Mouse (Mus musculus): ENCODE data around the gene Cnih2. TPM values are rescaled to one million over a fixed set of nuclear protein-coding genes. Genes with fewer than 3 reads are reported as not detected.

Gene Cnih2
- polyA plus RNA-seq, 1 experiment from 2014 or later: 347 TPM

GRCm38 (mm10) chr19:5052166-5052822 lies 46.0 kb downstream of the Cnih2 start:
- H3K9ac ChIP-seq (replicated peaks; ENCODE audit: low read depth, low read length): no peak overlapping the region
- H3K9me3 ChIP-seq (ENCODE audit: control insufficient read depth, low read length): no peaks in the 10 kb centered on the region
- H3K4me1 ChIP-seq (replicated peaks; ENCODE audit: control insufficient read depth, insufficient read depth, low read length): peaks cover 4% of the 10 kb centered on the region
- H3K27me3 ChIP-seq (replicated peaks; ENCODE audit: control insufficient read depth, insufficient read depth, low read length): peaks cover 23% of the 10 kb centered on the region
- no peak overlapping the region for H3K4me2 ChIP-seq (ENCODE audit: low read length)
- H3K4me3 ChIP-seq (replicated peaks; ENCODE audit: low read length): no peak overlapping the region
- H3K27ac ChIP-seq (ENCODE audit: low read length): no peak overlapping the region
- no peak for ATAC-seq
- 0 out of 2 replicates have a peak, but pooled peaks cover 3% of the 10 kb centered on the region for H3K36me3 ChIP-seq (ENCODE audit: control insufficient read depth, insufficient read depth)
- WGBS: 33% methylated on average over 25 of the region's 25 CpGs

DNA sequence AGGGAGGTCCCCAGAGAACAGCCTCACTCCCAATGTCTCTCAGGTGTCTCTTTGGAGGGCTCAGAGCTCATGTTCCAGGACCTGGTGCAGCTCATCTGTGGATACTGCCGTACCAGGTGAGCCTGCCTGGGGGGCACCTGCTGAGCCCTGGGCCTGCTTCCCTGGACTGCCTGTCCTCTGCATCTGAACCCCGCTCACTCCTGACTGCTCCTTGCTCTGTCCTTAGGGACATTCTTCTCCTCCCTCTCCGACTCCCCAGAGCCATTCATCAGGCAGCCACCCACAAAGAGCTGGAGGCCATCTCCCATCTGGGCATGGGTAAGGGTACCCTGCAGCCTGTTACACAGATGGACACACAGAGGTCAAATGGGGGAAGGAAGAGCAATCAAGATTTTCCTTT lies 46.8 kb downstream of the Cnih2 start:
- H3K27ac ChIP-seq (ENCODE audit: low read length): no peak overlapping the region
- H3K36me3 ChIP-seq (ENCODE audit: control insufficient read depth, insufficient read depth): 0 out of 2 replicates have a peak, but pooled peaks cover 5% of the 10 kb centered on the region
- no peak overlapping the region for H3K4me3 ChIP-seq (replicated peaks; ENCODE audit: low read length)
- H3K4me1 ChIP-seq (replicated peaks; ENCODE audit: control insufficient read depth, insufficient read depth, low read length): peaks cover 4% of the 10 kb centered on the region
- no peak for ATAC-seq
- peaks cover 23% of the 10 kb centered on the region for H3K27me3 ChIP-seq (replicated peaks; ENCODE audit: control insufficient read depth, insufficient read depth, low read length)
- WGBS: 41% methylated on average over 3 of the region's 3 CpGs
- H3K4me2 ChIP-seq (ENCODE audit: low read length): no peak overlapping the region
- no peaks in the 10 kb centered on the region for H3K9me3 ChIP-seq (ENCODE audit: control insufficient read depth, low read length)
- no peak overlapping the region for H3K9ac ChIP-seq (replicated peaks; ENCODE audit: low read depth, low read length)

DNA sequence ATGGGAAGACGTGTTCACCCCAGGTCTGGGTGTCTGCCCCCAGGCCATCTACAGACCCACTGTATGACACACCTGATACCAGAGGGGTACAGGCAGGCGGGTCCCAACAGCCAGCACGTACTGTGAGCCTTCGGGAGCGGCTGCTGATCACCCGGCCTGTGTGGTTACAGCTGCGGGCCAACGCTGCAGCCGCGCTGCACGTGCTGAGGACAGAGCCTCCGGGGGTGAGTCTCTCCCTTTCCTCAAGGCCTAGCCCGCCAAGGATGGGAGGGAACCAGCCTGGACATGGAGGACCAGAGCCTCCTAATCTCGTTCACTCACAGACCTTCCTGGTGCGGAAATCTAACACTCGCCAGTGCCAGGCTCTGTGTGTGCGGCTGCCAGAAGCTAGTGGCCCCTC lies 47.3 kb downstream of the Cnih2 start:
- Histone ChIP-seq H3K9ac (replicated peaks; ENCODE audit: low read depth, low read length) (no peak overlapping the region), H3K9me3 (ENCODE audit: control insufficient read depth, low read length) (no peaks in the 10 kb centered on the region), H3K27me3 (replicated peaks; ENCODE audit: control insufficient read depth, insufficient read depth, low read length) (peaks cover 23% of the 10 kb centered on the region), H3K4me3 (replicated peaks; ENCODE audit: low read length) (no peak overlapping the region), H3K36me3 (ENCODE audit: control insufficient read depth, insufficient read depth) (0 out of 2 replicates have a peak, but pooled peaks cover 5% of the 10 kb centered on the region), H3K4me2 (ENCODE audit: low read length) (no peak overlapping the region), H3K27ac (ENCODE audit: low read length) (no peak overlapping the region), H3K4me1 (replicated peaks; ENCODE audit: control insufficient read depth, insufficient read depth, low read length) (peaks cover 4% of the 10 kb centered on the region; the same call in 1 of the 2 replicates)
- peak; percentile 3; the same call in 1 of the 2 replicates for ATAC-seq
- 9% methylated on average over 17 of the region's 17 CpGs for WGBS

DNA sequence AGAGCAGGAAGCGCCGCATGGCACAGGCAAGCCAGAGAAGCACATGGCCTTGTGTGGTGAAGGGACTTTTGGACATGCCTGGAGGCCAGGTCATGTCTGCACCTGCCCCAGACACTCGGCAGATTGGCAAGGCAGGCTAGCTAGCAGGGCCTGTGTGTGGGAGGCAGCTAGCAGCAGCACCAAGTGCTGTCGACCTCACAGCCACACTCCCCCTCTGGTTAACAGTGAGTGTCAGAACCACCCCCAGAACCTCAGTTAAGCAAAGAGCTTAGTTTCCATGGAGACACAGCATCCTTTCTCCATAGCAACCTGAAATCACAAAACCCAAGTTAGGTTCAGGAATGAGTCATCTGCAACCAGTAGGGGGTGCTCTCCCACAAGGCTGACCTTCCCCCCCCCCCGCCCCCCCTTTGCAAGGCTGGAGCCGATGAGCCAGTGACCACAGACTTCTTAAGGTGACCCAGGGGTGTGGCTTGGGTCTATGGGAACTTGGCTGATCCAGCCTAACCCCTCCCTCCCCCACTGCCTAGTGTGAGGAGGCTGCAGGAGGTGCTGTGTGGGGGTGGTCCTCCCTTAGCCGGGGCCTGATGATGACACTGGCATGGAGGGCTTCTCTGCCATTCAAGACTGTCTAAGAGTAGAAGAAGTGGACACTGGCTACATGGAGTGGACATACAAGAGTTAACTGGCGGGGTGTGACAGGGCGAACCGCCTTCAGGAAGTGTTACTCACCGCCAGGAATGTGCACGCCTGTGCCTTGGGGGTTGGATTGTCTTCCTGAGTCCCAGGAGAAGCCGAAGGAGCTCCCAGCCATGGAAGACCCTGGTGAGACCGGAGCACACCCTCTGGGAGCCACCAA lies 48.0 kb downstream of the Cnih2 start, which contains the start of gene Rin1:
Rin1 (plus strand) TSS at position 435 of the 859 bp plus-strand sequence.
- peaks cover 23% of the 10 kb centered on the region for H3K27me3 ChIP-seq (replicated peaks; ENCODE audit: control insufficient read depth, insufficient read depth, low read length)
- H3K4me1 ChIP-seq (replicated peaks; ENCODE audit: control insufficient read depth, insufficient read depth, low read length): peaks cover 4% of the 10 kb centered on the region; the same call in 1 of the 2 replicates
- WGBS: 19% methylated on average over 14 of the region's 14 CpGs
- no peaks in the 10 kb centered on the region for H3K9me3 ChIP-seq (ENCODE audit: control insufficient read depth, low read length)
- H3K9ac ChIP-seq (replicated peaks; ENCODE audit: low read depth, low read length): no peak within 1 kb of the TSS
- 0 out of 2 replicates have a peak, but pooled peaks cover 5% of the 10 kb centered on the region for H3K36me3 ChIP-seq (ENCODE audit: control insufficient read depth, insufficient read depth)
- peak; percentile 75 for ATAC-seq
- no peak within 1 kb of the TSS for H3K4me2 ChIP-seq (ENCODE audit: low read length)
- peak within 1 kb of the TSS; percentile 43; the same call in 1 of the 2 replicates for H3K27ac ChIP-seq (ENCODE audit: low read length)
- no peak within 1 kb of the TSS for H3K4me3 ChIP-seq (replicated peaks; ENCODE audit: low read length)

DNA sequence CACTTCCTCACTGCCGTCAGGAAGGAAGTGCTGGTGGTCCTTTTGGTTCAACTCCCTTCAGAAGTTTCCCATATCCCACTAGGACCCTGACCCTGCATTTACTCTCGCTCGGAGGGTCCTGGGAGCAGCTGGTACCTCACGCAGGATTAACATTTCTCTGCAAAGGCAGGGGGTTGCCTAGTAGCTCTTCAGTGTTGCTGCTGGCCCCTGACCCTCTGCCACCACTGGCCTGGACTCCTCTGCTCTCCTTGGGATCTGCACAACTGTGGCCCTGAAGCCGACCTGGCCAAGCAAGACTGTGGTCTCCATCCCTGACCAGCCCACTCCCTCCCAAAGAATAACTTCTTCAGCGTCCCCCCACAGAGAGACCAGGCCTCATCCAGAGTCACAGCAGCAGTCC lies 49.0 kb downstream of the Cnih2 start:
- WGBS: 85% methylated on average over 6 of the region's 6 CpGs
- Histone ChIP-seq H3K4me1 (replicated peaks; ENCODE audit: control insufficient read depth, insufficient read depth, low read length) (peaks cover 4% of the 10 kb centered on the region; the same call in 1 of the 2 replicates), H3K27me3 (replicated peaks; ENCODE audit: control insufficient read depth, insufficient read depth, low read length) (peaks cover 23% of the 10 kb centered on the region), H3K9me3 (ENCODE audit: control insufficient read depth, low read length) (no peaks in the 10 kb centered on the region), H3K27ac (ENCODE audit: low read length) (peak overlapping the region; percentile 43; the same call in 1 of the 2 replicates), H3K4me2 (ENCODE audit: low read length) (no peak overlapping the region), H3K9ac (replicated peaks; ENCODE audit: low read depth, low read length) (no peak overlapping the region), H3K36me3 (ENCODE audit: control insufficient read depth, insufficient read depth) (0 out of 2 replicates have a peak, but pooled peaks cover 5% of the 10 kb centered on the region), H3K4me3 (replicated peaks; ENCODE audit: low read length) (no peak overlapping the region)
- no peak for ATAC-seq

DNA sequence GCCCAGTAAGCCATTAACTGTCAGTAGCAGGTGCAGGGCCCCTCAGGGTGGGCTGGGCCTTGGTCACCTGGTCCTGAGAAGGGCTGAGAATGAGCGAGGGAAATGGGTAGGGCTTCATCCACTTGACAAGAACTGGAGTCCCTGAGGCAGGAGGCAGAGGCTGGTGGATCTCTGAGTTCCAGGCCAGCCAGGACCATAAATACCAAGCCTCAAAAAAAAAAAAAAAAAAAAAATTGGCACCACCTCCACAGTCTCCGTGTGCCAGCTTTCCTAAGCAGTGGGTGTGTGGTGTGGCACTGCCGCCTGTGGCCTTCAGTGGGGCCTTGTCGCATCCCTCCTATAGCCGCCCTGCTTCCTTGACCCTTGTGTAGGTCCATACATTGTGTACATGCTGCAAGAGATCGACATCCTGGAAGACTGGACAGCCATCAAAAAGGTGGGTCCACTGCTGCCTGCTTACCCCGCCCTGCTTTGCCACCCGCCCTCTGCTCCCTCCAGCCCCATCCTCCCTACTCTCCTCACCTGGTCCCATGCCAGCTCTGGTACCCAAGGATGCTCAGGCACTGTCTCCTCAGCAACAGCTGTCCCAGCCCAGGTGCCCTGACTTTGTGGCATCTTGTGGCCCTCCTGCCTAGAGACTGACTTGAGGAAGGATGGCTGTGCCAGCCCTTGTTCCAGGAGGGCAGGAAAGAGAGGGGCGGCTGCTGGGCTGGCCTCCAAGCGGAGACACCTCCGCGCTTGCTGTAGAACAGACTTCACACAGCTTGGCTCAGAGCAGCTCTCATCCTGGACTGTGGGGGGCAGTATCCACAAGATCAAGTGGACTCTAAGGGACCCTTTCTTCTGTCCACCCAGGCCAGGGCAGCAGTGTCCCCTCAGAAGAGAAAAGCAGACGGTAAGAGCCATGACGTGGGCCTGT lies 49.9 kb downstream of the Cnih2 start:
- no peak for ATAC-seq
- 0 out of 2 replicates have a peak, but pooled peaks cover 5% of the 10 kb centered on the region for H3K36me3 ChIP-seq (ENCODE audit: control insufficient read depth, insufficient read depth)
- no peak overlapping the region for H3K4me2 ChIP-seq (ENCODE audit: low read length)
- no peak overlapping the region for H3K27ac ChIP-seq (ENCODE audit: low read length)
- no peak overlapping the region for H3K9ac ChIP-seq (replicated peaks; ENCODE audit: low read depth, low read length)
- WGBS: 83% methylated on average over 14 of the region's 14 CpGs
- H3K4me3 ChIP-seq (replicated peaks; ENCODE audit: low read length): no peak overlapping the region
- H3K27me3 ChIP-seq (replicated peaks; ENCODE audit: control insufficient read depth, insufficient read depth, low read length): peaks cover 23% of the 10 kb centered on the region
- H3K9me3 ChIP-seq (ENCODE audit: control insufficient read depth, low read length): no peaks in the 10 kb centered on the region
- H3K4me1 ChIP-seq (replicated peaks; ENCODE audit: control insufficient read depth, insufficient read depth, low read length): peaks cover 4% of the 10 kb centered on the region; the same call in 1 of the 2 replicates

DNA sequence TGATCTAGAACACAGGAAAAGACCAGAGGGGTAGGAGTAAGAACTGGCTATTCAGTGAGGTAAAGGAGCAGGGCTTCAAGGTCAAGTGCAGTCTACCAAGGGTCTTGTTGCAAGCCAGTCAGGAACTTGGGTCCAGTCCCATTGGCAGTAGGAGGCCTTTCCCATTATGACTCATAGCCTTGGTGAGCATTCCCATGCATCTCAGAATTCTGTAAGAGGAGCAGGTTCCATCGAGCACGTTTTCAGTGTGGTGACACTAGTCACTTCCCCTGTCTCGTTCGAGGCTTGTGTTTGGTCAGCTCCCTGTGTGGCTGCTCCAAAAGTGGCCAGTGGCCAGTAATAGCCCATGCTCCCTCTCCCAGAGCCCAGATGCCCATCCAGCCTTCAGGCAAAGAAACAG lies 52.8 kb downstream of the Cnih2 start:
- Histone ChIP-seq H3K9ac (replicated peaks; ENCODE audit: low read depth, low read length) (no peak overlapping the region), H3K4me3 (replicated peaks; ENCODE audit: low read length) (no peak overlapping the region), H3K4me2 (ENCODE audit: low read length) (no peak overlapping the region), H3K27ac (ENCODE audit: low read length) (no peak overlapping the region), H3K4me1 (replicated peaks; ENCODE audit: control insufficient read depth, insufficient read depth, low read length) (peaks cover 21% of the 10 kb centered on the region), H3K36me3 (ENCODE audit: control insufficient read depth, insufficient read depth) (0 out of 2 replicates have a peak, but pooled peaks cover 7% of the 10 kb centered on the region), H3K9me3 (ENCODE audit: control insufficient read depth, low read length) (no peaks in the 10 kb centered on the region), H3K27me3 (replicated peaks; ENCODE audit: control insufficient read depth, insufficient read depth, low read length) (peaks cover 4% of the 10 kb centered on the region; the same call in 1 of the 2 replicates)
- WGBS: 79% methylated on average over 4 of the region's 4 CpGs
- no peak for ATAC-seq
